Mouse (Mus musculus) kidney, adult 2 months (tissue): ENCODE measurements at regions not wholly inside any gene's neighbourhood (a gene's known extent, or its start where the extent isn't known, plus 50 kb on each side); places are given as distances from the start of the nearest gene placed in this dataset.

Experiments used
- DNase-seq: peaks from one replicate; pipeline ENCODE4 v3.0.0; 2021
- H3K27ac ChIP-seq: fragments of 200-500 bp; 2 replicates; pipeline ENCODE4 v1.5.1; 2012; ENCODE audit warnings: low read depth, low read length, control low read depth, inconsistent platforms; ENCODE audit not compliant: insufficient read depth
- H3K27me3 ChIP-seq: fragments of 200-500 bp; replicated peaks from 2 replicates; pipeline ENCODE4 v1.6.1; 2012; ENCODE audit warnings: mild to moderate bottlenecking, moderate library complexity, low read length, inconsistent platforms; ENCODE audit not compliant: control insufficient read depth, insufficient read depth
- H3K36me3 ChIP-seq: fragments of 200-500 bp; 2 replicates; pipeline ENCODE4 v1.6.1; 2012; ENCODE audit warnings: mild to moderate bottlenecking, moderate library complexity, low read length, inconsistent platforms; ENCODE audit not compliant: control insufficient read depth, insufficient read depth
- H3K4me1 ChIP-seq: fragments of 200-500 bp; 2 replicates; pipeline ENCODE4 v1.6.1; 2011; ENCODE audit warnings: low read length; ENCODE audit not compliant: control insufficient read depth, insufficient read depth
- H3K4me3 ChIP-seq: fragments of 200-500 bp; 2 replicates; pipeline ENCODE4 v1.5.1; 2011; ENCODE audit warnings: mild to moderate bottlenecking, low read depth, low read length, control low read depth; ENCODE audit not compliant: insufficient read depth
- CTCF ChIP-seq: fragments of 200-500 bp; conservative IDR thresholded peaks from 2 replicates; pipeline ENCODE4 v1.5.1; 2011; ENCODE audit warnings: low read depth, mild to moderate bottlenecking, control low read depth, low read length, moderate library complexity, mixed read lengths; ENCODE audit not compliant: insufficient read depth, insufficient read length
- POLR2A ChIP-seq: fragments of 200-500 bp; IDR thresholded peaks from one replicate; pipeline ENCODE4 v1.6.1; 2011; ENCODE audit warnings: low read depth, low read length, control low read depth
- WGBS: fragments of 180-500 bp; shearing (Covaris S2); methylation state at CpG from one replicate; pipeline ENCODE4 v1.1.7; 2018; 5-methylcytosine and 5-hydroxymethylcytosine counted together

- WGBS: 42% methylated on average over 13 of the region's 13 CpGs
- no peak overlapping the region for H3K4me3 ChIP-seq
- DNase-seq: no peak
These were observed 72.4 kb upstream of the Tle4 start for GRCm38 (mm10) chr19:14670078-14670820.

GRCm38 (mm10) chr19:14668512-14669181 is 70.8 kb upstream of the Tle4 start:
- Histone ChIP-seq H3K27ac (no peak overlapping the region), H3K27me3 (no peaks in the 10 kb centered on the region), H3K4me3 (no peak overlapping the region), H3K36me3 (no peaks in the 10 kb centered on the region), H3K4me1 (no peaks in the 10 kb centered on the region)
- no peak for DNase-seq
- TF ChIP-seq CTCF (no peak), POLR2A (no peak)
- whole genome bisulfite sequencing: 81% methylated on average over 4 of the region's 4 CpGs

More at GRCm38 (mm10) chr19:14670078-14670820, 72.4 kb upstream of the Tle4 start:
- H3K4me1 ChIP-seq: no peaks in the 10 kb centered on the region
- no peak for TF ChIP-seq CTCF
- no peak overlapping the region for H3K27ac ChIP-seq
- no peaks in the 10 kb centered on the region for H3K36me3 ChIP-seq
- no peaks in the 10 kb centered on the region for H3K27me3 ChIP-seq

- Histone ChIP-seq H3K27ac (no peak overlapping the region), H3K36me3 (no peaks in the 10 kb centered on the region), H3K27me3 (no peaks in the 10 kb centered on the region), H3K4me3 (no peak overlapping the region), H3K4me1 (no peaks in the 10 kb centered on the region)
- TF ChIP-seq CTCF (no peak), POLR2A (no peak)
- DNase-seq: no peak
- 97% methylated on average over 3 of the region's 3 CpGs for WGBS
These were observed 67.0 kb upstream of the Tle4 start for GRCm38 (mm10) chr19:14664682-14665417.

- no peaks in the 10 kb centered on the region for H3K27me3 ChIP-seq
- 73% methylated on average over 2 of the region's 2 CpGs for WGBS
- H3K4me1 ChIP-seq: no peaks in the 10 kb centered on the region
- TF ChIP-seq POLR2A (no peak), CTCF (no peak)
- H3K27ac ChIP-seq: no peak overlapping the region
- DNase-seq: no peak
- no peak overlapping the region for H3K4me3 ChIP-seq
- no peaks in the 10 kb centered on the region for H3K36me3 ChIP-seq
These were observed 66.3 kb upstream of the Tle4 start for GRCm38 (mm10) chr19:14664096-14664586.

GRCm38 (mm10) chr19:14663350-14663749 is 65.5 kb upstream of the Tle4 start:
- Histone ChIP-seq H3K27me3 (no peaks in the 10 kb centered on the region), H3K27ac (no peak overlapping the region), H3K4me1 (no peaks in the 10 kb centered on the region), H3K36me3 (no peaks in the 10 kb centered on the region), H3K4me3 (no peak overlapping the region)
- WGBS: 71% methylated on average over 4 of the region's 4 CpGs
- DNase-seq: no peak
- TF ChIP-seq POLR2A (no peak), CTCF (no peak)

- no peak for TF ChIP-seq CTCF
- no peak for TF ChIP-seq POLR2A
- no peak overlapping the region for H3K4me3 ChIP-seq
- WGBS: 91% methylated on average over 4 of the region's 4 CpGs
- no peak overlapping the region for H3K27ac ChIP-seq
- H3K36me3 ChIP-seq: no peaks in the 10 kb centered on the region
- no peaks in the 10 kb centered on the region for H3K4me1 ChIP-seq
- H3K27me3 ChIP-seq: no peaks in the 10 kb centered on the region
- DNase-seq: no peak
These were observed 61.9 kb upstream of the Tle4 start for GRCm38 (mm10) chr19:14659725-14660124.

GRCm38 (mm10) chr19:14658479-14658878 is 60.6 kb upstream of the Tle4 start:
- TF ChIP-seq CTCF: no peak
- TF ChIP-seq POLR2A: no peak
- DNase-seq: no peak
- Histone ChIP-seq H3K27me3 (no peaks in the 10 kb centered on the region), H3K4me1 (no peaks in the 10 kb centered on the region), H3K36me3 (no peaks in the 10 kb centered on the region), H3K4me3 (no peak overlapping the region), H3K27ac (no peak overlapping the region)
- 94% methylated on average over 2 of the region's 2 CpGs for WGBS
